Mouse (Mus musculus) midbrain, embryonic 15.5 days (tissue): ENCODE measurements around the gene Thbs3. TPM values are rescaled to one million over a fixed set of nuclear protein-coding genes. Genes with fewer than 3 reads are reported as not detected.
A peak's percentile ranks its signal among the peaks of the same experiment; 100 is the strongest.
"Not testable (repeated sequence)": the region's sequence is repeated elsewhere in the genome, so short reads cannot be mapped to it uniquely, and the experiment has no call there.

Source experiments
- ATAC-seq: fragments of 200-750 bp; cut with Nextera tagmentation; replicated peaks from 2 replicates; pipeline ENCODE4 v1.8.0; 2017; ENCODE audit warnings: moderate TSS enrichment
- H3K27ac ChIP-seq: fragments of 300-500 bp; sonication (generic); 2 replicates; pipeline ENCODE4 v1.5.1; 2015; ENCODE audit warnings: mild to moderate bottlenecking, inconsistent platforms
- H3K27me3 ChIP-seq: fragments of 300-500 bp; sonication (generic); replicated peaks from 2 replicates; pipeline ENCODE4 v1.6.1; 2015; ENCODE audit warnings: inconsistent platforms
- H3K36me3 ChIP-seq: fragments of 300-500 bp; sonication (generic); replicated peaks from 2 replicates; pipeline ENCODE4 v1.6.1; 2015; ENCODE audit warnings: inconsistent platforms
- H3K4me1 ChIP-seq: fragments of 300-500 bp; sonication (generic); 2 replicates; pipeline ENCODE4 v1.6.1; 2015; ENCODE audit warnings: inconsistent platforms
- H3K4me2 ChIP-seq: fragments of 300-500 bp; sonication (generic); 2 replicates; pipeline ENCODE4 v1.6.1; 2015; ENCODE audit warnings: inconsistent platforms, mild to moderate bottlenecking, moderate library complexity
- H3K4me3 ChIP-seq: fragments of 300-500 bp; sonication (generic); 2 replicates; pipeline ENCODE4 v1.5.1; 2015; ENCODE audit warnings: mild to moderate bottlenecking, inconsistent platforms
- H3K9ac ChIP-seq: fragments of 300-500 bp; sonication (generic); 2 replicates; pipeline ENCODE4 v1.6.1; 2015; ENCODE audit warnings: mild to moderate bottlenecking, inconsistent platforms
- H3K9me3 ChIP-seq: fragments of 300-500 bp; sonication (generic); 2 replicates; pipeline ENCODE4 v1.6.1; 2016; ENCODE audit warnings: inconsistent platforms
- WGBS: fragments of 180-500 bp; shearing (Covaris S2); methylation state at CpG from one replicate; pipeline ENCODE4 v1.1.7; 2015; ENCODE audit warnings: mixed read lengths; 5-methylcytosine and 5-hydroxymethylcytosine counted together
- polyA plus RNA-seq: library from polyadenylated mRNA; unstranded; fragments of >200 nt; fragmentation: Nextera tagmentation; extraction: Ambion mirVana; gene quantifications from 2 replicates; pipeline ENCODE4 v1.2.1, GENCODE M21; 2015

Thbs3 gene
- polyA plus RNA-seq, 1 experiment from 2014 or later: 58.8 TPM

- ATAC-seq: peak; percentile 48
- peaks cover 29% of the 10 kb centered on the region for H3K36me3 ChIP-seq
- H3K27me3 ChIP-seq: no peaks in the 10 kb centered on the region
- H3K9me3 ChIP-seq: no peaks in the 10 kb centered on the region
- H3K27ac ChIP-seq: peak overlapping the region; percentile 54
- WGBS: 40% methylated on average over 5 of the region's 5 CpGs
- H3K4me1 ChIP-seq: peaks cover 5% of the 10 kb centered on the region
- peak overlapping the region; percentile 50 for H3K4me3 ChIP-seq
- H3K4me2 ChIP-seq: peak overlapping the region; percentile 73
- peak overlapping the region; percentile 43 for H3K9ac ChIP-seq
These were observed 11.9 kb upstream of the Thbs3 start for GRCm38 (mm10) chr3:89203142-89203514.

DNA sequence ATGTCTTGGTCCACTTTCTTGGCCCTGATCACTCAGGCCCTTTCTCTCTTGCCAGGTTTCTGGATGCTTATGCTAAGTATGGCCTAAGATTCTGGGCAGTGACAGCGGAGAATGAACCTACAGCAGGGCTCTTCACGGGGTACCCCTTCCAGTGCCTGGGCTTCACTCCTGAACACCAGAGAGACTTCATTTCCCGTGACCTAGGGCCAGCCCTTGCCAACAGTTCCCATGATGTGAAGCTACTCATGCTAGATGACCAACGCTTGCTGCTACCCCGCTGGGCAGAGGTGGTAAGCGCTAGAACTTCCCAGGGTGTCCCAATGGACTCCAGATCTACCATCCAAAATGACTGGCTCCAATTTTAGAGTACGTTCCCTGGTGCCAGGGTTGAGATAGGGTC, 8.9 kb upstream of the Thbs3 start:
- Histone ChIP-seq H3K27ac (no peak overlapping the region), H3K9ac (no peak overlapping the region), H3K27me3 (no peaks in the 10 kb centered on the region), H3K9me3 (no peaks in the 10 kb centered on the region), H3K36me3 (peaks cover 46% of the 10 kb centered on the region), H3K4me3 (no peak overlapping the region), H3K4me2 (no peak overlapping the region), H3K4me1 (peaks cover 5% of the 10 kb centered on the region)
- ATAC-seq: no peak
- 91% methylated on average over 7 of the region's 7 CpGs for WGBS

GRCm38 (mm10) chr3:89206695-89207094, 8.3 kb upstream of the Thbs3 start:
- no peak overlapping the region for H3K27ac ChIP-seq
- H3K36me3 ChIP-seq: peaks cover 46% of the 10 kb centered on the region
- no peaks in the 10 kb centered on the region for H3K9me3 ChIP-seq
- H3K9ac ChIP-seq: no peak overlapping the region
- H3K27me3 ChIP-seq: no peaks in the 10 kb centered on the region
- peaks cover 5% of the 10 kb centered on the region for H3K4me1 ChIP-seq
- ATAC-seq: no peak
- WGBS: 93% methylated on average over 2 of the region's 2 CpGs
- H3K4me3 ChIP-seq: no peak overlapping the region
- H3K4me2 ChIP-seq: no peak overlapping the region

DNA sequence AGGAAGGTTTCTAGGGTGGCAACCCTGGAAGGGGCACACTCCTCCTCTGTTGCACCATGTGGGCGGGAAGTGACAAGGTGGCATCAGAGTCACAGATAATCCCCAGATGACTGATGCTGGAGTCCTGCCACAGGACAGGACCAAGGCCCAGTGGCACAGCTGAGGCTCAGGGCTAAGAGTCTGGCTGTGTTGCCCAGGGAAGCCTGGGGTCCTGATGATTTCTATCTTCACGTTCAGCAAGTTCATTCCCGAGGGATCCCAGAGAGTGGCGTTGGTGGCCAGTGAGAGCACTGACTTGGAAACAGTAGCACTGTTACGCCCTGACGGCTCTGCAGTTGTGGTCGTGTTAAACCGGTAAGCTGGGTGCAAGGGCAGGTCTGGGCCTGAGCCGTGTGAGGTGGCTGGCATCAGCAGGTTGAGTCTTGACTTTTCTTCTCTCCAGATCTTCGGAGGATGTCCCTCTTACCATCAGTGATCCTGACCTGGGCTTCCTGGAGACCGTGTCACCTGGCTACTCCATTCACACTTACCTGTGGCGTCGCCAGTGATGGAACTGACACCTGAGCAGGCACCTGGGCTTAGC, 6.8 kb upstream of the Thbs3 start:
- Histone ChIP-seq H3K4me1 (peaks cover 12% of the 10 kb centered on the region), H3K27me3 (no peaks in the 10 kb centered on the region), H3K27ac (no peak overlapping the region), H3K4me3 (no peak overlapping the region), H3K9ac (no peak overlapping the region), H3K36me3 (peaks cover 46% of the 10 kb centered on the region), H3K4me2 (no peak overlapping the region), H3K9me3 (no peaks in the 10 kb centered on the region)
- ATAC-seq: no peak
- 93% methylated on average over 13 of the region's 13 CpGs for WGBS

GRCm38 (mm10) chr3:89208736-89209135, 6.2 kb upstream of the Thbs3 start:
- Histone ChIP-seq H3K4me1 (peaks cover 10% of the 10 kb centered on the region), H3K36me3 (peaks cover 46% of the 10 kb centered on the region), H3K27me3 (no peaks in the 10 kb centered on the region), H3K4me3 (no peak overlapping the region), H3K27ac (no peak overlapping the region), H3K9ac (no peak overlapping the region), H3K9me3 (no peaks in the 10 kb centered on the region), H3K4me2 (no peak overlapping the region)
- 88% methylated on average over 6 of the region's 6 CpGs for WGBS
- no peak for ATAC-seq

GRCm38 (mm10) chr3:89209731-89210130, 5.2 kb upstream of the Thbs3 start:
- H3K36me3 ChIP-seq: peaks cover 46% of the 10 kb centered on the region
- H3K4me2 ChIP-seq: no peak overlapping the region
- 96% methylated on average over 7 of the region's 7 CpGs for WGBS

GRCm38 (mm10) chr3:89210162-89210561, 4.8 kb upstream of the Thbs3 start:
- Histone ChIP-seq H3K27me3 (no peaks in the 10 kb centered on the region), H3K9ac (no peak overlapping the region), H3K27ac (no peak overlapping the region), H3K9me3 (no peaks in the 10 kb centered on the region), H3K4me3 (no peak overlapping the region), H3K36me3 (peaks cover 46% of the 10 kb centered on the region), H3K4me2 (no peak overlapping the region), H3K4me1 (peaks cover 18% of the 10 kb centered on the region)
- no peak for ATAC-seq
- WGBS: 88% methylated on average over 13 of the region's 13 CpGs

More at GRCm38 (mm10) chr3:89209731-89210130, 5.2 kb upstream of the Thbs3 start:
- Histone ChIP-seq H3K9ac (no peak overlapping the region), H3K4me1 (peaks cover 14% of the 10 kb centered on the region), H3K27ac (no peak overlapping the region), H3K27me3 (no peaks in the 10 kb centered on the region), H3K4me3 (no peak overlapping the region), H3K9me3 (no peaks in the 10 kb centered on the region)
- no peak for ATAC-seq

- ATAC-seq: no peak
- Histone ChIP-seq H3K27me3 (no peaks in the 10 kb centered on the region), H3K9me3 (no peaks in the 10 kb centered on the region), H3K9ac (no peak overlapping the region), H3K36me3 (peaks cover 41% of the 10 kb centered on the region), H3K4me2 (no peak overlapping the region), H3K4me3 (no peak overlapping the region), H3K27ac (no peak overlapping the region), H3K4me1 (peaks cover 24% of the 10 kb centered on the region)
- WGBS: 85% methylated on average over 7 of the region's 7 CpGs
These were observed 4.2 kb upstream of the Thbs3 start for GRCm38 (mm10) chr3:89210731-89211130.

DNA sequence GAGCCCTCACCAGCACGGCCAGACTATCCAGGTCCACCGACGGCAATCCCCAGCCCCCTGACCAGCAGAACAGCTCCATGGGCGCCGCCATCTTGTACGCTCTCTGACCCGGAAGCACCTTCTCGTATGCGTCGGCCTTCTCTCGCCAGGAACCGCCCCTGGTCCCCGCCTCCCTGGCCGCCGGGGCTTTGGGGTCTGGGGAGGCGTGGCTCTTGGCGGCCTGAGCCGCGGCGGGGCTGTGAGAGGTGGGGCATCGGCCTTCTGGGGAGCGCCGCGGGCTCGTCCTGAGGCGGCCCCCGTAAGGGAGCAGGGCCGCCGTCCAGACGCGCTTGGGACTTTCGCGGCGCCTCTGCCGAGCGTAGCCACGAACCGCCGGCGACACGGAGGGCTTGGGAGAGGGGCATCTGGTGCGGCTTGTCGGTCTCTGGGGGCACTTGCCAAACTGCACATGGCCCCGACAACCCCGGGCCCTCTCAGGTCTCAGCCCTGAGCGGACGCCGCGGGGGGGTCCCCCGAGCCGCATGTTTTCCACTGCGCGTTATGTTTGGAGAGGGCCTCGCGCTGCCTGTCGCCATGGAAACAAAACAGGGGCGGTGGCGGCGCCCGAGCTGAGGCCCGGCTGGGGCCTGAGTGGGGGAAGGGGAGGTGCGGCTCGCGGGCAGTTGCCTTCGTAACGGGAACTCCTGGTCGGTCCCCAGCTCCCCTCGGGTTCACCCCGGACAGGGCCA, 1.0 kb upstream of the Thbs3 start:
- ATAC-seq: peak; percentile 88
- Histone ChIP-seq H3K36me3 (peaks cover 9% of the 10 kb centered on the region; the same call in 1 of the 2 replicates), H3K27ac (peak overlapping the region; percentile 98), H3K4me2 (peak overlapping the region; percentile 88), H3K9ac (peak overlapping the region; percentile 75), H3K27me3 (no peaks in the 10 kb centered on the region), H3K4me3 (peak overlapping the region; percentile 75), H3K9me3 (no peaks in the 10 kb centered on the region), H3K4me1 (peaks cover 42% of the 10 kb centered on the region)
- under 1% methylated on average over 69 of the region's 69 CpGs for WGBS

GRCm38 (mm10) chr3:89215853-89216252, 873 bp downstream of the Thbs3 start:
- H3K4me2 ChIP-seq: peak overlapping the region; percentile 88
- H3K4me1 ChIP-seq: peaks cover 42% of the 10 kb centered on the region
- peak; percentile 34 for ATAC-seq
- no peaks in the 10 kb centered on the region for H3K36me3 ChIP-seq
- H3K9me3 ChIP-seq: no peaks in the 10 kb centered on the region
- peak overlapping the region; percentile 98 for H3K27ac ChIP-seq
- H3K27me3 ChIP-seq: no peaks in the 10 kb centered on the region
- WGBS: 0% methylated on average over 6 of the region's 6 CpGs
- peak overlapping the region; percentile 75; the same call in 1 of the 2 replicates for H3K9ac ChIP-seq
- peak overlapping the region; percentile 75 for H3K4me3 ChIP-seq

DNA sequence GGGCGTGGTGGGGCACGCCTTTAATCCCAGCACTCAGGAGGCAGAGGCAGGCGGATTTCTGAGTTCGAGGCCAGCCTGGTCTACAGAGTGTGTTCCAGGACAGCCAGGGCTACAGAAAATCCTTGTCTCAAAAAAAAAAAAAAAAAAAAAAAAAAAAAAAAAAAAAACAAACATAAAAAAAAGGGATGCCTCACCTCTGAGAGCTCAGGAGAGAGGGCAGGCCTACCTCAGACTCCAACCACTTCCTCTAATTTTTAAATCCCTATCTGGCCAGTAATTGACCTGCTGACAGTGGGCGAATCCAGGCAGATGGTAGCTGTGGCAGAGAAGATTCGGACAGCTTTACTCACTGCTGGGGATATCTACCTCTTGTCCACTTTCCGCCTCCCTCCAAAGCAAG, 1.4 kb downstream of the Thbs3 start:
- Histone ChIP-seq H3K4me2 (peak overlapping the region; percentile 88; the same call in 1 of the 2 replicates), H3K4me1 (peaks cover 42% of the 10 kb centered on the region)
- H3K27ac ChIP-seq, H3K9ac ChIP-seq, H3K27me3 ChIP-seq, ATAC-seq, H3K4me3 ChIP-seq, H3K36me3 ChIP-seq, H3K9me3 ChIP-seq: not testable (repeated sequence)
- 66% methylated on average over 7 of the region's 7 CpGs for WGBS

DNA sequence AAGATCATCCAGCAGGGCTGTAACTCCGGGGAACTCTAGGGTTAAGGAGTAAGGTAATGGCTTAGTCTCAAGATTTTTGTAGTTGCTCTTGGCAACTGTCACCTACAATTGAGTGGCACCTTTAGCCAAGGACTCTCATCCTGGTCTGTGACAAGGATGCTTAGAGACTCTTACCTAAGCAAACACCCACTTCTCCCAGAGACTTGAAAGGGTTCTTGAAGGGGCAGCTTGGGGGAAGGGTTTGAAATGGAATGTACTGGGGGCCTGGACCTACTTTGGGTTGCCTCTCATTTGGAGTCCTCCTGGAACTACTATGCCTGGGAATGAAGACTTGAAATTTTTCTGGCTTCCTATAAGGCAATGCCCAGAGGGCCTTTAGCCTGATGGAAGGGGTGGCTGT, 3.3 kb downstream of the Thbs3 start:
- no peaks in the 10 kb centered on the region for H3K36me3 ChIP-seq
- no peak overlapping the region for H3K9ac ChIP-seq
- WGBS: 74% methylated on average over 1 of the region's 1 CpGs
- H3K4me3 ChIP-seq: no peak overlapping the region
- H3K27me3 ChIP-seq: no peaks in the 10 kb centered on the region
- H3K4me2 ChIP-seq: no peak overlapping the region
- no peak overlapping the region for H3K27ac ChIP-seq
- H3K4me1 ChIP-seq: peaks cover 35% of the 10 kb centered on the region
- no peak for ATAC-seq
- no peaks in the 10 kb centered on the region for H3K9me3 ChIP-seq

DNA sequence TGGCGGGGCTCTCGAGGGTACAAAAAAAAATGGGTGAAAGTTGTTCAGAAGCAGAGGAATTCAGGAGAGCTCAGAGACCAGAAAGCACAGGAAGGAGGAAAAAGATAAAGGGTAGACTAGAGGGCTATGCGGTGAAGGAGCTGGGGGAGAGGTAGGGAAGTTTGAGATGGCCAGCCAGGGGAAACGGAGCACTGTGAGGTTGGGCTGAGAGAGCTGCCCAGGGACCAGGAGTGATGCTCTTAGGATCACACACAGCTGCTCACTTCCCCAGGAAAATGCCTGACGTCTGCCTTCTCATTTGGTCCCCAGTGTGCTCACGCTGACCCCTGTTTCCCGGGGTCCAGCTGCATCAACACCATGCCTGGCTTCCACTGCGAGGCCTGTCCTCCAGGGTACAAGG, 4.6 kb downstream of the Thbs3 start:
- H3K4me1 ChIP-seq: peaks cover 46% of the 10 kb centered on the region
- H3K27me3 ChIP-seq: no peaks in the 10 kb centered on the region
- no peak overlapping the region for H3K4me3 ChIP-seq
- 51% methylated on average over 8 of the region's 8 CpGs for WGBS
- no peak overlapping the region for H3K9ac ChIP-seq
- no peak overlapping the region for H3K4me2 ChIP-seq
- no peaks in the 10 kb centered on the region for H3K36me3 ChIP-seq
- ATAC-seq: no peak
- H3K27ac ChIP-seq: peak overlapping the region; percentile 7; the same call in 1 of the 2 replicates
- H3K9me3 ChIP-seq: no peaks in the 10 kb centered on the region
